Mouse (Mus musculus) cerebellum, adult 8-10 months (tissue): ENCODE data around the gene Fam168b.
A peak's percentile ranks its signal among the peaks of the same experiment; 100 is the strongest.

Experiments used
- DNase-seq: peaks from one replicate; pipeline ENCODE4 v3.0.0; 2022

Fam168b gene

GRCm38 (mm10) chr1:34842887-34843618 is at the start of gene Fam168b:
Gene Fam168b (minus strand): TSS chr1:34843065.
- peak; percentile 88 for DNase-seq

GRCm38 (mm10) chr1:34892466-34892865 is 49.6 kb upstream of the Fam168b start:
- no peak for DNase-seq

GRCm38 (mm10) chr1:34891559-34892289 is 48.9 kb upstream of the Fam168b start:
- peak; percentile 40 for DNase-seq

- no peak for DNase-seq
Observed at GRCm38 (mm10) chr1:34883776-34884175, 40.9 kb upstream of the Fam168b start.

GRCm38 (mm10) chr1:34879611-34880010 is 36.7 kb upstream of the Fam168b start:
- no peak for DNase-seq

GRCm38 (mm10) chr1:34873551-34873950 is 30.7 kb upstream of the Fam168b start:
- no peak for DNase-seq

- DNase-seq = no peak
Observed at GRCm38 (mm10) chr1:34871170-34871569, 28.3 kb upstream of the Fam168b start.

- no peak for DNase-seq
Observed at GRCm38 (mm10) chr1:34869231-34869630, 26.4 kb upstream of the Fam168b start.

- DNase-seq = no peak
Observed at GRCm38 (mm10) chr1:34868391-34868790, 25.5 kb upstream of the Fam168b start.

- DNase-seq = no peak
Observed at GRCm38 (mm10) chr1:34867574-34867955, 24.7 kb upstream of the Fam168b start.

GRCm38 (mm10) chr1:34866815-34867573 is 24.1 kb upstream of the Fam168b start:
- DNase-seq = peak; percentile 83

GRCm38 (mm10) chr1:34865866-34866265 is 23.0 kb upstream of the Fam168b start:
- no peak for DNase-seq

GRCm38 (mm10) chr1:34864243-34864642 is 21.4 kb upstream of the Fam168b start:
- no peak for DNase-seq

GRCm38 (mm10) chr1:34863323-34863722 is 20.5 kb upstream of the Fam168b start:
- no peak for DNase-seq

GRCm38 (mm10) chr1:34862877-34863276 is 20.0 kb upstream of the Fam168b start:
- no peak for DNase-seq

- DNase-seq = no peak
Observed at GRCm38 (mm10) chr1:34860205-34860604, 17.3 kb upstream of the Fam168b start.

- no peak for DNase-seq
Observed at GRCm38 (mm10) chr1:34859761-34860160, 16.9 kb upstream of the Fam168b start.

GRCm38 (mm10) chr1:34858671-34859070 is 15.8 kb upstream of the Fam168b start:
- no peak for DNase-seq

- no peak for DNase-seq
Observed at GRCm38 (mm10) chr1:34855056-34855739, 12.3 kb upstream of the Fam168b start.

- no peak for DNase-seq
Observed at GRCm38 (mm10) chr1:34853786-34854185, 10.9 kb upstream of the Fam168b start.

GRCm38 (mm10) chr1:34852116-34852878 is 9.4 kb upstream of the Fam168b start:
- DNase-seq = no peak

- DNase-seq = no peak
Observed at GRCm38 (mm10) chr1:34851562-34851961, 8.7 kb upstream of the Fam168b start.
